Mouse (Mus musculus): ENCODE results near the gene Atf2. TPM values are rescaled to one million over a fixed set of nuclear protein-coding genes. Genes with fewer than 3 reads are reported as not detected.
"Not testable (repeated sequence)": the region's sequence is repeated elsewhere in the genome, so short reads cannot be mapped to it uniquely, and the experiment has no call there.

Atf2 gene
- total RNA-seq, 2 experiments from 2014 or later, result 37.2 to 45.5 TPM

DNA sequence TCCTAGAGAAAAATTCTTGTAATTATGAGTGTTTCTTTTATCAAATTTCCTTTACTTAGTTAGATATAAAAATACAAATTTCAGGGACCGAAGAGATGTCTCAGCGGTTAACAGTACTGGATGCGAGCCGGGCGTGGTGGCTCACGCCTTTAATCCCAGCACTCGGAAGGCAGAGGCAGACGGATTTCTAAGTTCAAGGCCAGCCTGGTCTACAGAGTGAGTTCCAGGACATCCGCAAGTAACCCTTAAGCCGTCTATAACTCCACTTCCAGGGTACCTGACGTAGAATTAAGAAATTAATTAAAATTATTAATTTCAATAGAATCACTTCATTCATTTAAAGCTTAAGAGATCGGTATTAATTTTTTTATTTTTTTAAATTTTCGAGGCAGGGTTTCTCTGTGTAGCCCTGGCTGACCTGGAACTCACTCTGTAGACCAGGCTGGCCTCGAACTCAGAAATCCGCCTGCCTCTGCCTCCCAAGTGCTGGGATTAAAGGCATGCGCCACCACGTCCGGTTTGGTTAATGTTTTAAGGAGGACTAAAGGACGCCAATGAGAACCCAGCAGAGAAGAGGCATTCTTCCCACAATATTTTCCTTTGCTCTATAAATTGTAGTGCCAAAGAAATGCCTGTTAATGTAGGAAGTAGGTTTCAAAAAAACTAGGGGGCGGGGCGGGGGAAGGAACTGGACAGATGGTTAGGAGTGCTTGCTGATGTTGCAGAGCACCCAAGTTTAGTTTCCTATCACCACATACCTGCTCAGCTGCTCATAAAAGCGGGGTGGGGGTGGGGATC is 1.2 kb upstream of the Atf2 start:
- intact Hi-C loops (cut with DNase I), result loop anchor here (2.0 to 10.0 kb wide), 2 partner anchors 17 to 509 kb away; partner anchors contain the start of genes Atp5g3 and Gpr155
- DNase-seq (ENCODE audit: low spot score), result no peak

DNA sequence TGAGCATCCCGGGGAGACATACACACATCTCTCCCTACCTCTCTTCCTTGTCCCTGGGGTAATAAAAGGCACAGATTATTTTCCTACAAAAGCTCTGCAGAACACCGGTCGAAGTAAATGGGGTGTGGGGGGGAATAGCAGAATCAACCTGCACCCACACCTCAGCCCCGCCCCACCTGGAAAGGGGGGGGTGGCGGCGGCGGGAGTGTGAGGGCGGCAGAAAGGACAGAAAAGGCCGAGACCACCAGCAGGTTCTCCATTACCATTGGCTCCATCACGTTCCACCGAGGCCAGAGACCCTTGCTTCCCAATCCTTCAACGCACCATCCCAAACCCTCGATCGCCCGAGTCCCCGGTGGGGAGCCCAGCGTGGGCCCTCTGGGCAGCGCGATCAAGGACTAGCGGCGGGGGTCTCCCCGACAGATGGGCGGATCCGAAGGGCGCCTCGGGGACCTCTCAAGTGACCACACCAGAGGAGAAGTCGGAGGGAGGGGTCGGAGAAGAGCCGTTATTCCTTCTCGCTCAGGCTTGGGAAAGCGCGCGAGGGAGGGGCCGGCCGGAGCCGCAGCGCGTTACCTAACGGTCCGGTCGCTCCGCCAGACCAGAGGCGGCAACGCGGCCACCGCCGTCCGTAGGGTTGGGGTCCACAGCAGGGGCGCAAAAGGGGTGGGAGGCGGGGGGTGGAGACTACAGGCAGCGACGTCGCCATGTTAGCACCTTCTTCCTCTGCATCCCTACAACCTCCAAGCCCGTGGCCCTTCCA is 557 bp downstream of the Atf2 start:
- peak; percentile 12 for DNase-seq (ENCODE audit: low spot score)
- intact Hi-C loops (cut with DNase I), result loop anchor here (2.0 to 10.0 kb wide), 2 partner anchors 19 to 507 kb away; partner anchors contain the start of genes Atp5g3 and Gpr155

DNA sequence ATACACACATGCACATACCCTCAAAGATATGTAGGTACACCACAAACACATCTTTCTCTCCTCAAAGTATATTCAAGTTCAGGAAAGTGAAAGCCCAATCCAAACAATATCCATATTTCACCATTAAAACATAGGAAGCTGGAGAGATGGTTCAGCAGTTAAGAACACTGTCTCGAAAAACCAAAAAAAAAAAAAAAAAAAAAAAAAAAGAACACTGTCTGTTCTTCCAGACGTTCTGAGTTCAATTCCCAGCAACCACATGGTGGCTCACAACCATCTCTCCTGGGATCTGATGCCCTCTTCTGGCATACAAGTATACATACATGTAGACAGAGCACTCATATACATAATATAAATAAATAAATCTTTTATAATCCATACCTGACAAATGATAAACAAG is 6.4 kb downstream of the Atf2 start:
- DNase-seq (ENCODE audit: low spot score), result no peak
- intact Hi-C loops (cut with DNase I), result no loop called here

DNA sequence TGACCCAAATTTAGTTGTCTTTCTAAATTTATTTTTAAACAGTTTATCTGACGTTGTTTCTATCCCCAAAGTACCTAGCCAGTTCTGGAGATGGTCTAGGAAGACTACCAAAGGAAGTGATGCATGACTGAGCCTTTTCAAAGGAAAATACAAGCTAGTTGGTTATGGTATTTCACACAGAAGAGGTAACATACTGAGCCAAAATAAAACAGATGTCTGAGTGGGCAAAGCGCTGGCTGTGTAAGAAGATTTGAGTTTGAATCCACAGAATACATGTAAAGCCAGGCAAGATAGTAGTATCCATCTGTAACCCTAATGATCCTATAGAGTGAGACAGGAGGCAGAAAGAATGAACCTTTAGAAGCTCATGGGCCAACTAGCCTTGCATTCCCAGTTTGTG is 14.5 kb downstream of the Atf2 start:
- intact Hi-C loops (cut with DNase I), result no loop called here
- no peak for DNase-seq (ENCODE audit: low spot score)

DNA sequence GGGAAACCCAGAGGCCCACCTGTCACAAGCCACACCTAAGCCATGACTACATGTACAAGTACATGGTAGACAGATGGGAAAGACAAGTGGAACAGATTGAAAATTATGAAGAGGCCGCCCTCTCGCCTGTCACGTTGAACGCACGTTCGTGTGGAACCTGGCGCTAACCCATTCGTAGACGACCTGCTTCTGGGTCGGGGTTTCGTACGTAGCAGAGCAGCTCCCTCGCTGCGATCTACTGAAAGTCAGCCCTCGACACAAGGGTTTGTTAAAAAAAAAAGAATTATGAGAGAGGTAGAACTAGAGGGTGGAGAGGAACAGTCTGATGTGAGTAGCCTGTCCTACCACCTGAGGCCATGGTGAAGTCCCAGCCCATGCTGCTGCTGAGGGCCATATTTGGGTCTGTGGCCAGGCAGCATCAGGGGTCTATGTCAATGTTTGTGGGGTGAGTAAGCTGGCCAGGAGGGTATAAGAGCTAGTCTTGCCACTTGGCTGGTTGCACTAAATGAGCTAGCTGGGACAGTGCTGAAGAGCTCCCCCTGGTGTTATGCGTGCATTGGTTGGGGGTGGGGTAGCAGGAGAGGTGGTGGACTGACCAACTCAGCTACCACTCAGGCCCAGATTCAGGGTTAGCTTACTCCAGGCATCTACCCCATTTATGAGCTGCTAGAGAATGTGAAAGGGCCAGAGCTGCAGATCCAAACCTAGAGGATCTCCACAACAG is 24.5 kb downstream of the Atf2 start:
- peak; percentile 38 for DNase-seq (ENCODE audit: low spot score)
- intact Hi-C loops (cut with DNase I), result no loop called here

DNA sequence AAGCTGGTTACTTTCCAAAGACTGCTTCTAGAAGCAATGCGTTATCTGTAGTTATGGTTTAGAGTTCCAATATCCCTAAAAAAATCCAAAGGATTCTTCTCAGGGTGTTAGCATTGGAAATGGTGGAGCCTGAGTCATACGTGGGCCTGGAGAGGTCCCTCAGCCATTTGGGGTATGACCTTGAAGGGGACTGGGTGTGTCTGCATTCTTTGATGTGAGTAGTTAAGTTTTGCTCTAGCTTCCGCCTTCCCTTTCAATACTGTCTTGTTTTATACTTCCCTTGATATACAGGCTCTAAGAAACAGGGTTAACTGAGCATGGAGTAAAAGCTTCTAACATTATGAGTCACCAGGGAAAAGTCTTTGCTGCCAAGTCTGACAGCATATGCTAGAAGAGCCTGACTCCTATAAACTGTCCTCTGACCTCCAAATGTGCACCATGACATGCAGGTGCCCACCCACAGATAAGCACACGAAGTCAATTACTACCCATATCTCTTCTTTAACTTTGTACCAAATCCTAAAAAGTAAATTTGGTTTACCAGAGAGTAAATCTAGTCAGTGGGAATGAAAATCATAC is 32.3 kb downstream of the Atf2 start:
- no peak for DNase-seq (ENCODE audit: low spot score)
- intact Hi-C loops (cut with DNase I), result no loop called here

DNA sequence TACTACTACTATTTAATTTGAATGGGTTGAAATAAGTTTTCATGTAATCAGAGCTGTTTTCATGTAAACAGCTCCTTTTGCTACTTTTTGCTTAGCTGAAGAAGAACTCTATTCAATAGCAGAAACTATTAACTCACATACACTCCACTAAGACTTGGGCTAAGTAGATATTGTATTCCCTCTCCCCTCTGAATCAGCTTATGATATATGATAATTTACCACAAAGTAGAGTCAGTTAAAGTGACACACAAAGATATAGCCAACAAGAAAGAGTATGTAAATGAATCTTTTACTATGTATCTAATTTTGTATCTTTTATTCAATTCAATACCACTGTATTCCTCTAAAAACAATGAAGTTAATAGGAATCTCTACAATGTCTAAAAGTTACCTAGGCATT is 35.1 kb downstream of the Atf2 start:
- DNase-seq (ENCODE audit: low spot score), result no peak
- intact Hi-C loops (cut with DNase I), result no loop called here

DNA sequence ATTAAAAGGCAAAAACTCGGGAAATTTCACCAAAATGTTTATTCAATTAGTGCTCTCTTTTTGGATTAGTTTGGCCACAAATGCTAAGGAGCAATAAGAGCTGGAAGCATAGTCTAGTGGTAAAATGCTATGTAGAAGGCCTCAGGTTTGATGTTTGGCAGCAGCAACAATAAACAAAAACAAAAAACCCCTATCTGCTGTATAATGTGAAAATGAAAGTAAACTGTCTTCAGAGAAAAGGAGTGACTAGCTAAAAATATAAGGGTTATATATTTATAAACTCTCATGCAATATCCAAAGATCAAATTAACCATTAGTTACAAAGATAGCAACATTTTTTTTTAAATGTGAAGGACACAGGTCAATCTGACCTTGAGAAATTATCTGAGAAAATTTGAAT is 36.2 kb downstream of the Atf2 start:
- intact Hi-C loops (cut with DNase I), result no loop called here
- no peak for DNase-seq (ENCODE audit: low spot score)

DNA sequence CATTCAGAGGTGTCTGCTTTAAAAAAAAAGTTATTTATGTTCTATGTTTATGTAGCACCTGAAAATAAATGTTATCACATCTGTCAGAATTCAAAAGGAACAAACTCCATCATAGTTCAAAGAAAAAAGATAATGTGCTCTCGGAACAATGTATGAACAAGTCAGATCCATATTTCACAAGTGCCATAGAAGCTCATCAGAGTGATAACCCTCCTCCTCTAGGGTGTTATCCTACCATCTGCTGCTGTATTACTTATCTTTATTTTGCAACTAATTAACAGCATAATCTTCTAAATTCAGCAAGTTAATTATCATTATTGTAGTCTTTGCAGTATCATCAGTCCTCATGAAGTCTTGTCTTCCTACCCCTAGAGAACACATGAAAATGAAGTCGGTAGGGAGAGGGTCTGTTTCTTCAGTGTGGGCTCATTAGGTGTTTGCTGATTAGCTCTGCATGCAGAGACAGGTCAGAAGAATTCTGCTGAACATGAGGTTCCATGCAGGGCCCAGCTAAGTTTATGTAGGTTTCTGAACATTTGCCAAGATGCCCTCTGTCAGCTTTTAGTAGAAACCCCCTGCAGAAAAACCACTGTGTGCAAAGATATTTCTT is 57.9 kb downstream of the Atf2 start:
- intact Hi-C loops (cut with DNase I), result no loop called here

DNA sequence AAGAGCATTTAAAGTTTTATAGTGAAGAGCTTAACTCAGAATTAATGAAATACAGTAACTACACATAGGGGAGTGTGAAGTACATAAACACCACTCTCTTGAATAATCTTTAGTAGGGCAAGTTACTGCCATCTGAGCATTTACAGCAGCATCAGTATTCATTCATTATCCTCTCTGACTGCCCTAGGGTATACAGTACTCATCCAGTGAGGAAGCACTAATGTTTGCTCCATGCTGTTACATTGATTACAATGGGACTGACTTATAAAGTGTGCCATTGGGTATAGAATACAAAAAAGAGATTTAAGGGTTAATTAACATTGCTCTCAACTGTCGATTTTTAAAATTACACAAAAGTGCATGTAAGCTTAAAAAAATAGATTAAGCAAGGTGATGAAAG is 59.2 kb downstream of the Atf2 start:
- intact Hi-C loops (cut with DNase I), result no loop called here

More for the DNA sequence above, 57.9 kb downstream of the Atf2 start:
- no peak for DNase-seq (ENCODE audit: low spot score)

DNA sequence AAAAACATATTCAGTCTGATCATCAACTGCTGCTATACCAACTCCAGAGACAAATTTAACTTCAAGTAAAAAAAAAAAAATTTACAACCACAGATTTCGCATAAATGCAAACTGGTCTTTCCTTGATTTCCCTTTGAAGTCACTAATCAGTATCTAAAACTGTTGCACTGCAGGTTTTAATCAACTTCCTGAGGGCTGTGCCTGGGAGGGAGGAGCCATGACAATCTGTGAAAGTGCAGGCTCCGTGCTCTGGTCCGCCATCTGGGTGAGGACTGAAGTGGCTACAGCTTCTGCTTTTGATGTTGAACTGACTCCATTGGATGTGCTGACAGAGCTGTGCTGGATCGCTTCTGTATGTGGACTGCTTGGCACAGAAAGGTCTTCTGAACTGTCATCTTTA is 73.7 kb downstream of the Atf2 start:
- no peak for DNase-seq (ENCODE audit: low spot score)
- intact Hi-C loops (cut with DNase I), result no loop called here

More for the DNA sequence above, 59.2 kb downstream of the Atf2 start:
- DNase-seq (ENCODE audit: low spot score), result no peak

DNA sequence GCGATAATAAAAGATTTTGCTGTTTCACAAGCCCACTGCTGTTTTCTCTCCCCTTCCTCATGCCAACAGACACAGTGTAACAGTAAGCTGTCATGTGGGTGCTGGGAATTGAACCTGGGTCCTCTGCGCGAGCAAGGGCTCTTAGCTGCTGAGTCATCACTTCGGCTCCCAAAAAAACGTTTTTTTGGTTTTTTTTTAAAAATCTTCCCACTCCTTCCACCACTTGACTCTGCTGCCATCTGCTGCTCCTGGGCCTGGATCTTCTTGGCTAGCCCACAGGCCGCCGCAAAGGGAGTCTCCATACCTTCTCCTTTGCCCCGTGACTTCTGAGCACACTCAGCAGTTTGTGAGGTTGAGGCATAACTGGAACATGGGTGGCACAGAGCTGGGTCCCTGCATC is 84.8 kb downstream of the Atf2 start:
- intact Hi-C loops (cut with DNase I), result no loop called here
- DNase-seq (ENCODE audit: low spot score), result no peak

DNA sequence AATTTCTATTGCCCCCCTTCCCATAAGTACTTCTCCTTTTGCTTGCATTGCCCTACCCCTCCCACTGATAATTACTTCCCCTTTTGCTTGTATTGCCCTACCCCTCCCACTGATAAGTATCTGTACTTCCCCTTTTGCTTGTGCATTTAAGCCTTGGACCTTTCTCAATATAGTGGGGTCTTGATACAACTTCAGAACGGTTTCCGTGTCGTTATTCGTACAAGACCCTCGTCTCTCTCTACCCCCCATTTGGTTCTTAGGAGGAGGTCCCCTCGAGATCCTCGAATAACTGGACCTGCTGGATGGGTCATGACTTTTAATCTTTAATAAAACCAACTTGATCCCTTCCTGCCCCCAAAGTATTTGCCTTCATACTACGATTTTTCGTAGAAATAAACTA is 92.3 kb downstream of the Atf2 start:
- DNase-seq (ENCODE audit: low spot score); intact Hi-C loops (cut with DNase I): not testable (repeated sequence)

DNA sequence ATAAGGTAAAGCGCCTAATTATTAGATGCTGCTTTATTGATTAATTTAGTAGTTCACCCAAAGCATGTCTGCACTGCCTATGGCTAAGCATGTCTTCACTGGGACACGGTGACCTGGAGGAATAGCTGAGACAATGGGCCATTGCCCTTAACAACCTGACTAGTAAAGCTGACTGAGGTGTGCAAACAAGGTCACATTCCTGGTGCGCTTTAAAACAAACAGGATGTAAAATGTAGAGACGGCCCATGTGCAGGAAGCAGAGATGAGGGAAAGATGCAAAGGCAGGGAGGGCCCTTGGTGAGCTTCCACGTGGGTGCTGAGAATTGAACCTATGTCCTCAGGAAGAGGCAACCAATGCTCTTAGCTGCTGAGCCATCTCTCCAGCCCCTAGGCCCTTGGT is 93.7 kb downstream of the Atf2 start:
- intact Hi-C loops (cut with DNase I), result no loop called here
- DNase-seq (ENCODE audit: low spot score), result no peak

DNA sequence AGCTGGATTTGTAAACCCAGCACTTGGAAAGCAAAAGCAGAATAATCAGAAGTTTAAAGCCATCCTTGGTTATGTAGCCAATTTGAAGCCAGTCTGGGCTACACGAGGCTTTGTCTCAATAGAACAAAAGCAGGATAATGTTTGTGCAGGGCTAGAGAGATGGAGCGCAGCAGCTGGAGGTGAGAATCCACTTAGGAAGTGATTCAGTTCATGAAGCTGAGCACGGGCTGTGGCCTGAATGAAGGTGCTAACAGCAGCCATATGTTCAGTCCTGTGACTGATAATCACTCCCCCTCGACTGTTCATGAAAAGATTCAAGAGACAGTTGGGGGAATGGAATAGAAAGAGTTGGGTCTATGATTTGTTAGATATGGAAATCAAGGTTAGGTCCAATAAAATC is 94.3 kb downstream of the Atf2 start:
- intact Hi-C loops (cut with DNase I), result no loop called here
- DNase-seq (ENCODE audit: low spot score), result no peak

DNA sequence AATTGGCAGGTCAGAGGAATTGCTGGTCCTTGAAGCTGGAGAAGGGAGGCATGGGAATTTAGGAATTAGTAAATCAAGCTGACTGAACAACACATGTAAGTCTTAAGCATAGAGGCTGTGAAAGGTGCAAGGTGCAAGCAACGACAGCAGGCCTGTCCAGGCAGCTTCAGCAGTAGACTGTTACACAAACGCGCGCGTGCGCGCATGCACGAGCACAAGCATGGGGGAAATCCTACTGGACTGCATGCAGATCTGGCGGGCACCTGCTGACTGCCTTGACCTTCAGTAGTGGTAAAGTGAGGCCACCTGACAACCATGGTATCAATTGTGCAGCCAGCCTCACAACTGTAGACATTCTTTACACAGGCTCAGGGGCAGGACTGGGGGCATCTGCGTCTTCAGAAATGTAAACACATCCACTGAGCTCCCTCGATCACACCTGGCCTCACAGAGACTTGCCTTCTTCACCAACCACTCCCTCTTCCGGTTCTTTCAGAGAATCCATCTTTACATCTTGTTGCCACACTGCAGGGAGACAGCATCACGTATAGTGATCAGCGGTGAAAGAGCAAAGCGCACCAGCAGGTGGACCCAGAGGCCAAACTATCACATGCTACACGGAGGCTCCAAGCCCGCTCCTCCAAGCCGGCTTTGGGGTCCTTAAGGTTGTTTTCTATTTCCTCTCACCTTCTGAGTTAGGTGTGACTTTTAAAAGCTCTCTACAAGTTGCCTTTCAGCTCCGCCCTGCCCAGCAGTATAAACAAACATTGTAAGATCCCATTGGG is 100.4 kb downstream of the Atf2 start:
- intact Hi-C loops (cut with DNase I), result no loop called here
- DNase-seq (ENCODE audit: low spot score), result no peak

DNA sequence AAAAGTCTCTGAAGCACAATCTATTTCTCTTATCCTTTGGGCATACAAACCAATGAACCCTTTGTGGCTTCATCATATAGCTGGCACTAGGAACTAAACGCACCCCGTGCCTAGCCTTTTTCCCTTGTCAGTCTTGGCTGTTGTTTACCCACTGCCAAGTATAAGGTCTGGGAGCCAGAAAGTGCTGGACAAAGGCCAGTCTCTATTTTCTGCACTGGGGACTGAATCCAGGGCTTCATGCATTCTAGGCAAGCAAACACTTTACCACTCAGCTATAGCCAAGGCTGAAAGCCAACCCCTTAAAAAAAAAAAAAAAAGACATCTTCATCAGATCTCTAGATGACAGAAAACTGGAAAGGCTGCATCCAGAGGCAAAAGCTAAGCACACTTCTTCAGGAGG is 102.1 kb downstream of the Atf2 start:
- intact Hi-C loops (cut with DNase I), result no loop called here
- DNase-seq (ENCODE audit: low spot score), result no peak

DNA sequence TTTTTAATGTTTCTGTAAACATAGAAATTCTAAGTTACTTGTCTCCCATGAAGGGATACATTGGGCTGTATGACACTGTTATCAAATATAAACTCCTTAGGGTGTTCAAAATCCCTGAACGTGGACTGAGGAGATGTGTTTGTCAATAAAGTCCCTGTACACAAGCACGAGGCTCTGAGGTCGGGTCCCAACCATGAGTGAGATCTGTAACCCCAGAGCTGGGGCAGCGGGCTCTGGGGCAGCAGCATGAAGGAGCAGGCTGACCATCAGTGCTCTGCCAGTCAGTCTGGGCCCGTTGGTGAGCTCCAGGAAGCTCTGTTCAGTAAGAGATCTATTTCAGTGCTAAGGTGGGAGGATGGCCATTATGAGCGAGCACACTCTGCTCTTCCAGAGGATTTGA is 104.0 kb downstream of the Atf2 start:
- intact Hi-C loops (cut with DNase I), result no loop called here
- DNase-seq (ENCODE audit: low spot score), result no peak

DNA sequence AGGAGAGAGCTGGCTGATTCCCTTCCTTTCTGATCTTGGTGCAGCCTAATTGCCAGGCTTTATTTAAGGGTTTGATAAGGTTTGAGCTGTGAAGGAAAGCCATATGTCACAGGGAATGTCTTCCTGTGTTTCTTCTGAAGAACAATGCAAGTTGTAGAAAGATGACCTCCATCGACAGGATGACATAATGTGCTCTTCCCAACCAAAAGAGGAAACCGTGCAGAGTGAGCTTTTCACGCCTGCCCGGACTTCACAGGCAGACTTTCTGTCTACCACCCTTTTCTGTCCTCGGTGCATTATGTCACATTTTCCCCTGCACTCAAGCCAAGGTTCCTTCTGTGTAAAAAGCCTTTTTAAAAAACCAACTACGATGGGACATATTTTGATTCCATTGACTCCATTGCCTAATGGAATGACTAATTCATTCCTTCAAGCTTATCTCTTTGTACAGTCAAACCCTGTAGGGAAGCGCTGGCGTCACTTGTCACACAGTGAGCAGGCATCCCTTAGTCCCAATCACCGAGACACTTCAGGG is 110.0 kb downstream of the Atf2 start:
- intact Hi-C loops (cut with DNase I), result no loop called here
- DNase-seq (ENCODE audit: low spot score), result peak; percentile 3
